Mouse (Mus musculus) left cerebral cortex, adult 2 months (tissue): Measurements from ENCODE around the gene Chek2. TPM values are rescaled to one million over a fixed set of nuclear protein-coding genes. Genes with fewer than 3 reads are reported as not detected.
"Not testable (repeated sequence)": the region's sequence is repeated elsewhere in the genome, so short reads cannot be mapped to it uniquely, and the experiment has no call there.

Source experiments
- DNase-seq, 2 experiments: peaks; one replicate each; pipeline ENCODE4 v3.0.0; 2021 to 2022; ENCODE audit warnings: low spot score in 2 of 2, mixed read lengths in 1 of 2; ENCODE audit errors: extremely low spot score in 1 of 2
- H3K27ac ChIP-seq: fragments of 200-600 bp; 2 replicates; pipeline ENCODE4 v1.8.1; 2022
- H3K4me3 ChIP-seq: fragments of 200-600 bp; 2 replicates; pipeline ENCODE4 v1.8.1; 2022
- CTCF ChIP-seq: fragments of 200-600 bp; IDR thresholded peaks from 2 replicates; pipeline ENCODE4 v1.8.1; 2022; ENCODE audit warnings: antibody characterized with exemption, mild to moderate bottlenecking, moderate library complexity
- intact Hi-C: fragments of 180-260 bp; cut with DNase I; formaldehyde crosslinking; loops from one replicate; pipeline ENCODE4 v1.15.1; 2025
- total RNA-seq, 2 experiments: library from RNA; stranded (reverse); gene quantifications; 2 replicates each; pipeline ENCODE4 v1.2.3; 2021

Gene Chek2
- total RNA-seq, 2 experiments from 2014 or later = 0.59 to 0.91 TPM

DNA sequence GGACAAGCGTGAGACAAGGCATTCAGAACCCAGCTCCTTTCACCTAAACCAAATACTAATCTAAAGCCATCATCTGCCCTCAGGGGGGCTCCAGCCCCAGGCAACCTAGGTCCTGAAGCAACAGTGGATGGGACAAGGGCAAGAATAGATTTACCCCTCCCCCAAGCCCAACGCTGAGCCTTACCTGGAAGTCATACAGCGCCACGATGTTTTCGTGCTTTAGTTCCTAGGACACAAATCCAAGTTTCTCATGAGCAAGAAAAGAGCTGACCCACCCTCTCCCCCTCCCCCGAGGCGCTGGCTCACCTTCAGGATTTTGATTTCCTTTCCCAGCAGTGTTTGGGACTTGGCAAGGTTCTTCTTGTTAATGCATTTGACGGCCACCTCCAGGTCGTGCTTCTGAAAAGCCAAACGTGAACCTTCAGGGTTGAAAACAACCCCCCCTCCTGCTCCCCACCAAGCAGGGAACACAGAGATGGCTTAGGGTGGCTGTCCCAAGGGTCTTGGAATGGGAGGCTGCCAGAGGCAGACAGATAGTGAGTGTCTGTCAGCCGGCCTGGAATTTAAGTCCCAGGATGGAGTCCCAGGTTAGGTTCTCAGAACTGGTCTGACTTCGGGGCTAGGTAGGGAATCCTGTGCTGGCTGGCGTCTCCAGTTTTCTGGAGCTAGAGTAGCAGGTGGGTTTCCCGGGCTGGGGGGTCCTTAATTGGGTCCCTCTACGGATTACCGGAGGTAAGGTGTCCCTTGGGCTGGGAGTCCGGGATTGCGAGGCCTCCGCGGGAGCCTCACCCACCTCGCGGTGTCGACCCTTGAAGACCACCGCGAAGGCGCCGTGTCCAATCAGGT is 30.7 kb upstream of the Chek2 start:
- intact Hi-C loops = loop anchor here (2.0 kb wide), 1 partner anchor 38 kb away; the partner anchor contains the start of gene Ep400
- TF ChIP-seq CTCF = no peak
- H3K27ac ChIP-seq = peak overlapping the region; percentile 88
- DNase-seq = peak in 1 of 2 experiments; percentile 34
- H3K4me3 ChIP-seq = peak overlapping the region; percentile 79

DNA sequence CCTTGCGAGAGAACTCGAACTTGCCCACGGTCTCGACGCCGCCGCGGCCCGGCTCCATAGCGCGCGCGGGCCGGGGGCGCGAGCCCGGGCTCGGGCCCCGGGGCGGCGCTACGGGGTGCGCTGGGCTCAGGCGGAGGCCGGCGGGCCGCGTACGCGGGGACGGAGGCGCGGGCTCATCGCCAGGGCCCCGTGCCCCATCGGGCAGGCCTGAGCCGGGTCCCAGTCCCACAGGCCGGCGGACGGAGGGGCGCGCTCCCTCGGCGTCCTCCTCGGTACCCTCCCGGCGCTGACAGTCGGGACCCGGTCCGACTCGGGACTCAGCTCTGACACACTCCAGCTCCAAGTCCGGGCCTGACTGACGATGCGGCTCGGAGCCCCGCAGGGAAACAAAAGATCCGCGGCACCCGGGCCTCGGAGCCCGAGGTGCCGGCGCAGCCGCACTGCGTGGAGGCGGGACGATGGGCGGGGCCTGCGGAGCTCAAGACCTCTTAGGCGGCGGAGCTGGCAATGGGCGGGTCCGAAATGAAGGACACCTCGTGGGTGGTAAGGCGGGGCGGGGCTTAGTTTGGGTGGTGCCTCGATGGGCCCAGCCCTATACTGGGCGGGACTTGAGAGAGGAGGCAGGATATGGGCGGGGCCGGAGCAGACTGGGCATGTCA is 30.0 kb upstream of the Chek2 start, which contains the start of gene Ulk1:
Gene Ulk1 (minus strand): TSS at position 431 of the 659 bp plus-strand sequence.
- H3K4me3 ChIP-seq = peak within 1 kb of the TSS; percentile 79
- peak; percentile 98 to 99 for DNase-seq
- intact Hi-C loops = loop anchor here (2.0 kb wide), 1 partner anchor 39 kb away; the partner anchor contains the start of gene Ep400
- H3K27ac ChIP-seq = peak within 1 kb of the TSS; percentile 88
- TF ChIP-seq CTCF = no peak

DNA sequence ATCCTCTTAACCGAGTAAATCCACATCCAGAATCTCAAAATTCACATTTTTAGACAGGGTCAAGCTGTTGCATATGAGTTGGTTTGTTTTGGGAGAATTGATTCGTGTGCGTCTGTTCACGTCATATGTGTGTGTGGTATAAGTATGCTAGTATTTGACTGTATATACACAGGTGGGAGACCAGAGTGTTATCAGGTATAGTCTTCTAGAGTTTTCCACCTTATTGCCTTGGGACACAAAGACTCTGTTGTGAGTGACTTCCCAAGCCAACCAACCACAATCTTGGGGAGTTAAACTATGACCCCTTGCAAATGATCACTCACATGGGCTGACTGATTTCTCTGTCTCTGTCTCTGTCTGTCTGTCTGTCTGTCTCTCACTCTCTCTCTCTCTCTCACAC is 15.4 kb upstream of the Chek2 start:
- TF ChIP-seq CTCF = no peak
- no peak overlapping the region for H3K4me3 ChIP-seq
- no peak overlapping the region for H3K27ac ChIP-seq
- intact Hi-C loops = no loop called here
- DNase-seq = no peak

DNA sequence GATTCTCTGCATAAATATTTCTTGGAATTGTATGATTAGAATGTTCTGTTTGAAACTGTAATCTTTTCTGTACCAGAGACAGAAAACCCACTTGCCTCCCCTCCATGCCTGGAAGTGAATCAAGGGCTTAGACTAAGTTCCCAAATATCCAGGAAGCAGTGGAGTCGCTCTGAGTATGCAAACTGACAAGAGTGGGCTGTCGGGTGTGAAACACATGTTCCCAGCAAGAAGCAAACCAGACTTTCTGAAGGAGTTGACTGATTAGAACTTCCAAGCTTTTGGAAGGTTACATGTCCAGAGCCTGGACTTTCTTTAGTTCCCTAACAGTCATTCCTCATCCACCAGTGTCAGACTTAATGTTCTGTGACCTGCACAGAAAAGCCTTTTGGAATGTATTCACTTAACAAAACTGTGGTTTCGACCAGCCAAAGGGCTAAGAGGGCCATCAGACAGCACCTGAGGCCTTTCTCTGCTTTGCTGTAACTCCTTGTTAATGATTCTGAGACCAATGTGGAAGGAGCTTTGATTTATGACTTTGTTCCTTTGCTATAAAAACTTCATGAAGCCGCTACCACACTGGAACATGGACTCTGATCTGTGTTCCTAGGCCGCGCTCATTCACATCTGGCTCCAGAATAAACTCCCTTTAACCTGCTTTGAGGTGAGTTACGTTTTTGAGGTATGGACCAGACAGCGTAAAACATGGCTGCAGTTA is 12.8 kb upstream of the Chek2 start:
- no peak overlapping the region for H3K27ac ChIP-seq
- no peak overlapping the region for H3K4me3 ChIP-seq
- no peak for TF ChIP-seq CTCF
- DNase-seq = no peak
- intact Hi-C loops = no loop called here

DNA sequence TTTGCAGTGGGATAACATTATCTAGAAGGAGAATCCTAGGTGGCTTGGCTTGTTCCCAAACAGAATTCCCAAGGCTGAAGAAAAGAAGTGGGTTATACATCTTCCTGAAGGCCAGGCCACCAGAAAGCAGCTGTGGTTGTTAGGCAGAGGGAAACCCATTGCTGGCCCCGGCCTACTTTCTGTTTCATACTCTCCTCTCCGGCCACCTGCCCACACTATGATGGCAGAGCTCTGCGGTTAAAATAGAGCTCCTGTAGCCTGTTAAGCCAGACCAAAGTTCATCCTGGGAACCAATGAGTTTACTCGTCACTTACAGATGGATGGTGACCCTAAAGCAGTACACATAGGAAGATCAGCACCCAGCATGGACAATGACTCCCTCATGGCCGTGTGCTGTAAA is 12.2 kb upstream of the Chek2 start:
- DNase-seq = no peak
- intact Hi-C loops = no loop called here
- Histone ChIP-seq H3K4me3 (no peak overlapping the region), H3K27ac (no peak overlapping the region)
- TF ChIP-seq CTCF = no peak

DNA sequence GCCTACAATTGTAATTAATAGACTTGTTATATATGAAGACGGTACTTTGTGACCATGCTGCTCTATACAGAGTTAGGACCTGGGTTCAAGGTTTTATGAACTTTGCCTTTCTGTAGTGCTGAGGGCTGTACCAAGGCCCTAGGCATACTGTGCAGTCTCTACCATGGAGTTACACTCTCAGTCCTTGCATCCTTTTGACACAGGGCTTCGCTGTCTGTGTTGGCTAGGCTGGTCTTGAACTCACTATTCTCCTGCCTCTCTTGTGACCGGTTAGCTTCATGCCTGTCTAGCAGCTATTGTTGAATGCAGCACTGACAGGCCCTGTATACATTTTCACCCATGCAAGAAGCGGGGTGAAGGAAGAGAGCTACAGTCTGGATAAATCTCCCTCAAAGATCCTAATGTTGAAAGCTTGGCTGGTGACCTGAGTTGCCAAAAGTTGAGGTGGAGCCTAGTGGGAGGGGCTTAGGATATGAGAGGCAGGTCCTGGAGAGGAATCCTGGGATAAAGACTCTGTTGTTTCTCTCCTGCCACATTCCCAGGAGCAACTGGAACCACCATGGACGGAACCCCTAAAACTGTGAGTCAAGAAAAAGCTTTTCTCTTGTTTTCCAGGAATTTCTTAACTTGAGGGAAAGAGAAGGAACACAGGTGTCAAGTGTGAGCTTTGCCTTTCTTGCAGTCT is 8.6 kb upstream of the Chek2 start:
- H3K27ac ChIP-seq = no peak overlapping the region
- no peak for DNase-seq
- intact Hi-C loops = no loop called here
- H3K4me3 ChIP-seq = no peak overlapping the region
- TF ChIP-seq CTCF = no peak

DNA sequence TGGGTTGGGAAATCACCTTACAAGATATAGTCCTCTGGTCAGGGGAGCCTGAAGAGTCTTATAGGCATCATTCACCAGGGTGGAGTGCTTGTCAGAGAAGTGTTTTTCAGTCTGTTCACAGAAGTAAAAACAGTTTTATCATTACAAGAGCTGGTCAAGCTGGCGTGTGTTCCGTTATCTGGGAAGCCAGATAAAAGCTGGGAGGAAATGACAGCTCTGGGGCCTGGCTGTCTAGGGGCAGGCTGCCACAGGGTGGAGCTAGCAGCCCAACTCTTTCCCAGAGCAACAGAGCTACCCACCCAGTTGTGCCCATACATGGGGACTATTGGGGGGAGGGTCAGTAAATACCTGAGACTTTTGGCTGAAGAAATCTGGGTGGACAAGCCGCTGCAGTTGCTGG is 3.8 kb upstream of the Chek2 start:
- no peak overlapping the region for H3K27ac ChIP-seq
- DNase-seq = peak; percentile 37 to 40
- no peak overlapping the region for H3K4me3 ChIP-seq
- peak; percentile 68 for TF ChIP-seq CTCF
- intact Hi-C loops = loop anchor here (2.0 to 5.0 kb wide), 3 partner anchors 371 to 496 kb away; partner anchors contain the start of gene Pitpnb

DNA sequence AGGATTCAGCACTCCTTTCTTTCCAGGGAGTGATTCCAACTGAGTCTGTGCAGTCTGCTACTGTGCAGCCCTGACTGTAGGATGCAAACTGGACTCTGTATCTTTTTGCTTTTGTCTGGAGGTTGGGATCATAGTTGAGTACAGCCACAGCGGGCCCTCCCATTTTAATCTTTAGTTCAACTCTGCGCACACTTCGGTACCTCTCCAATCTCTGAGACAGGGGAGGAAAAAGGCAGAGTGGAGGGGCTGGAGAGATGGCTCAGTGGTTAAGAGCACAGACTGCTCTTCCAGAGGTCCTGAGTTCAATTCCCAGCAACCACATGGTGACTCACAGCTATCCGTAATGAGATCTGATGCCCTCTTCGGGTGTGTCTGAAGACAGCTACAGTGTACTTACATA is 1.8 kb upstream of the Chek2 start:
- not testable (repeated sequence) for H3K27ac ChIP-seq, H3K4me3 ChIP-seq, DNase-seq
- intact Hi-C loops = loop anchor here (5.0 kb wide), 2 partner anchors 369 to 494 kb away; partner anchors contain the start of gene Pitpnb

DNA sequence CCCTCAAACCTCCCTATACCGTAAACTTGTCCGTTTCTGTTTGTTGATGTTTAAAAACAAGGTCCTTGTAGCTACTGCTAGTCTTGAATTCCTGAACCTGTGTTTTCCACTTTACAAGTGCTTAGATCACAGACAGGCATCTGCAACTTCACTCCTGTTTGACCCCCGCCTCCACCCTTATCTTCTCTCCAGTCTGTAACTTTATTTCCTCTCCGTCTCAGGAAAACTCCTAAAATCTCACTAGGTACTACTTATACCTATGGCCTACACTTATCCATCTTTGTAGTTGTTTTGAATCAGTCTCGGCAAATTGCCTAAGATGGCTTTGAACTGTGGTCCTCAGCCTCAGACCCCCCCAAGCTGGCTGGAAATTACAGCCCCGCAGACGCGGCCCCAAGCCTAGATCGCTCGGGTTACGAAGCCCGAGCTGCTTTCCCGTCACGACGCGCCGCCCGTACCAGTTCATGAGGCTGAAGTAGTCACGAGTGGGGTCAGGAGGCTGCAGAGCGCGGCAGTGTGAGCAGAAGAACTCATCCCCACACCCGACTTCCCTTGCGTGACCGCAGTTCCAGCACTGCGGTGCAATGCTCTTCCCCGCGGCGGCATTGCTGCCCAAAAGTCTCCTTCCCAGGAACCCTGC is 621 bp upstream of the Chek2 start:
- no peak for DNase-seq
- H3K27ac ChIP-seq = peak overlapping the region; percentile 93

DNA sequence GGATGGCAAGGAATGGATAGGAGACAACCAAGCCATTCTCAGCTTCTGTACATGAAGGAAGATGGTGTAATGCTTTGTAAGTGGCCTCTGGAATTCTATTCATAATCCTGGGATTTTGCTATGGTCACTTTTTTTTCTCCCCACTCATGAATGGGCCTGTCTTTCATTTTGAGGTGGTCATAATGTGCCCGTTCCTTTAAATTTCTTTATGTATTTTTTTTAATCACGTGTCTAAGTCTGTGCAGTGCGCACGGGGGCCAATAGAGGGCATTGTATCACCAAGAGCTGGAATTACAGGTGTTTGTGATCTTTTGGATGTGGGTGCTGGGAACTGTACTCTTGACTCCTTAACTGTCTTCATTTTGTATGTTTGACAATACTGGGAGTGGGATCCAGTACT is 686 bp downstream of the Chek2 start:
- Histone ChIP-seq H3K4me3 (peak overlapping the region; percentile 57), H3K27ac (no peak overlapping the region)
- TF ChIP-seq CTCF = peak; percentile 59
- no peak for DNase-seq
- intact Hi-C loops = no loop called here

More for the DNA sequence above, 621 bp upstream of the Chek2 start:
- H3K4me3 ChIP-seq = peak overlapping the region; percentile 57
- no peak for TF ChIP-seq CTCF
- intact Hi-C loops = loop anchor here (1.0 to 5.0 kb wide), 3 partner anchors 84 to 493 kb away; partner anchors contain the start of gene Pitpnb
